Mouse (Mus musculus) bone marrow macrophage, adult 2 months (primary cell): Measurements from ENCODE around the gene Trim26.

ENCODE experiments used
- CTCF ChIP-seq: IDR thresholded peaks from 2 replicates; pipeline ENCODE4 v1.5.1; 2012; ENCODE audit warnings: low read depth, mild to moderate bottlenecking, low read length, moderate library complexity
- POLR2A ChIP-seq: IDR thresholded peaks from 2 replicates; pipeline ENCODE4 v1.6.1; 2012; ENCODE audit warnings: mild to moderate bottlenecking, low read depth, low read length, borderline replicate concordance

DNA sequence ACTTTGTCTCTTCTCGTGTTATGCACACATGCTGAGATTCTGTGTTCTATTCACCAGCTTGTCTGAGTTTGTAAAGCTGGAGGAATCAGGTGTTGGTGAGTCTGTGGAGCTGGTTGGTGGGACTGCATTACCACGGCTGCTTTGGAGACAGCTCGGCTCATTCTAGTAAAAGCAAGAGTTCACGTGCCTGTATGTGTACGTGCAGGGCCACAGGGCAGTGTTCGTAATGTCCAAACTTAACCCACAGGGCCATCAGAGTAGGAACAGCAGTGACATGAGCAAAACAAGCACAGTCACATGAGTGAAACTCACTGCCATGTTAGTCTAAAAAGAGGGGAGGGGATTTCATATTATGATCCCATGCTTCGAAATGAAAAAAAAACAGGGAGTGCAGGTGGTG, 6.8 kb downstream of the Trim26 start:
- TF ChIP-seq CTCF (no peak), POLR2A (no peak)
